Mouse (Mus musculus): Measurements from ENCODE around the gene Rpap3.

The Rpap3 gene

DNA sequence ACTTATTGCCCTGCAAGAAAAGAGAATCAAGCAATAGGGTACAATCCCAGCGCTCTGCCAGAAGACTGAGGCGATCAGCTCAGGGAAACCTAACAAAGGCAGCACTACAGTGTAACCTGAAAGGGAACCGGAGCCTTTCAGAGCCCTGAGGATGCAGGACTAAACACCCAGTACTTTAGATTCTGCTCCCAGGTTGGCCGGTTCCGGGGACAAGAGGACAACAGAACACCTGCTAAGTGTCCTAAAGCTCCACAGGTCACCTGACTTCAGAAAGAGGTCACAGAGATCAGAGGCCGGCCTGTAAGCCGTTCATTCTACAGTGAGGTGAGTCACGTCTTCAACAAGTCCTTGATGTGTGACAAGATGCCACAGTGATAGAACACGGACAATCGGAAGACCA lies 9.0 kb downstream of the Rpap3 start:
- no peak for DNase-seq (ENCODE audit: low read depth, low spot score)

DNA sequence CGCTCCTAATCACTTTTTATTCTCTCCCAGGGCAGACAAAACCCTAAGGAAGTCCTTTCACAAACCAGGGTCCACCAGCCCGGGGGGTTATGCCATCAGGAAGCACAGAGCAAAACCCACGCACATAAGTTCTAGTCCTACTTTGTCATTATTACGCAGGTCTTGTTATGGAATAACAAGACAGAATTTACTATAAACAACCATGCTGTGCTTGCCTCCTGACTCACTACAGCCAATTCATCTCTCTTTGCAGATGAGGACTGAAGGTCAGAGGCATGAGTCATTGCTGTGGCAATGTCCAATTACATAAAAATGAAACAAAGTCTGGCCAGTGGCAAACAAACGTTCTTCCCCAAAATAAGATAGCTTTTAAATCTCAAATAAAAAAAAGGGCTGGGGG lies 12.2 kb downstream of the Rpap3 start:
- DNase-seq (ENCODE audit: low read depth, low spot score) = no peak

DNA sequence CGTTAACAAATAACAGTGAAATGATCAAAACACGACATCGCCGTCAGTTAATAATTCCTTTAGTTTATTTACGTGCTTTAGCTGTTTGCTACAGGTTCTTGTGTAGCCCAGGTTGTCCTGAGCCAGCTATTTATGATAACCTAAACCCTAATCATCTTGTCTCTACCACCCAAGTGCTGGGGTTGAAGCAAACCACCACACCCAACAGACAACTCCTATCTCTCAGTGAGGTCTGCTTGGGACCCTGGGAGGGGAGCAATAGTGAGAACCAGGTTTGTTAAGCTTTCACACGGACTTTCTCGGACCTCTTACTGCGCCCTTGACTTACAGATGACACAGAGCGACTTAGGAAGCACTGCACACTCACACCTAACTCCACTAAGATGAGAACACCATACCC lies 21.5 kb downstream of the Rpap3 start:
- no peak for DNase-seq (ENCODE audit: low read depth, low spot score)

DNA sequence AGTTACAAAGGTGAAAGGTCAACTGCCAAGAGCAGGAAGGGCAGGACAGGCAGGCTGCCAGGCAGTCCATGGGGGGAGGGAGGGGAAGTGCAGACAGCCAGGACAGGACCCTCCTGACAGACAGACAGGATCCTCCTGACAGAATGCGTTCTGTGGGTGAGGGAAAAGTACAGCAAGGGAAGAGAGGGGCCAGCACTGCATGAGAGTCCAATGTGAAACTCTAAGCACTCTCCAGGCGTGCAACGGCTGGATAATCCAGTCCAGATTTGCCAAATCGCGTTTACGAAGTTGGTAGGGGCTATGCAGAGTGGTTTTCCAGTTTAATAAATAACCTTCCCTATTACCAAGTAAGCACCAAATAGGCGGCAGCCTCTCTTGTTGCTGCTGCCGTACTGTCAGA lies 23.6 kb downstream of the Rpap3 start:
- no peak for DNase-seq (ENCODE audit: low read depth, low spot score)

DNA sequence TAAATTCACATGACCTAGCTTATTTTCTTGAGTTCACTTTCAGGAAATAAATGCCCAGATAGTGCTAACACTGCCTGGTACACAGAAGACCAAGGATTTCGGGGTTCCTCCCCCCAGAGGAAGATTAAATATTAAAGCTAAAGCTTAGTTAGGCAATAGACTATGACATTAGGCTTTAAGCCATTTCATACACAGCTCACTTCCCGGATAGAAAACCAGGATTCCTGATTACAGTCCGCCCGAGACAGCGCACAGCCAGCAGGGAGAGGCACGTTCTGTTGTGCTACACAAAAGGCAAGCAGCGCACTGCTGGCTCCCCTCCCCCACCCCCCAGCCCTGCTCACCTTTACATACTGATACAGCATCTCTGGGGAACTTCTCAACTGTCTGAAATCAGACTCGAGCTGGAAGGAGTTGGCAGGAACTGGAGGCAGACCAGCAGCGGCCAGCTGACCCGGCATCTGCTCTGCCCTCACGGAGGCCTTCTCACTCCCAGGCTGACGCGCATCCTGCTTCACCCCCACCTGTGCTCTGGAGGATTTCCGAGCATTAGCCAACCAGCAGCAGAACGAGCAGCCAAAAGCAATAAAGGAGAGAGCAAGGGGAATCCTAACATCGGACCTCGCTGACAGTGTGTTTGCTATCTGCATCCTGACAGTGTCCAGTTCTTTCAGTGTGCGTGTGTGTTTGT lies 25.5 kb downstream of the Rpap3 start:
- DNase-seq (ENCODE audit: low read depth, low spot score) = peak; percentile 68

DNA sequence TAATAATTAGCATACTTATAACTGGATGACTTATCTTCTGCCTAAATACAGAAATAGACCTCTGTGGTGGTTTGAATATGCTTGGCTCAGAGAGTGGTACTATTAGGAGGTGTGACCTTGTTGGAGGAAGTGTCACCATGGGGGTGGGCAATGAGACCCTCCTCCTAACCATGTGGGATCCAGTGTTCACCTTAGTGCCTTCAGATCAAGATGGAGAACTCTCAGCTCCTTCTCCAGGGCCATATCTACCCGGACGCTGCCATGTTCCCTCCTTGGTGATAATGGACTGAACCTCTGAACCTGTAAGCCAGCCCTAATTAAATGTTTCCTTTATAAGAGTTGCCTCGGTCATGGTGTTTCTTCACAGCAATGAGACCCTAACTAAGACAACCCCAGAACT lies 28.3 kb downstream of the Rpap3 start:
- DNase-seq (ENCODE audit: low read depth, low spot score) = no peak

DNA sequence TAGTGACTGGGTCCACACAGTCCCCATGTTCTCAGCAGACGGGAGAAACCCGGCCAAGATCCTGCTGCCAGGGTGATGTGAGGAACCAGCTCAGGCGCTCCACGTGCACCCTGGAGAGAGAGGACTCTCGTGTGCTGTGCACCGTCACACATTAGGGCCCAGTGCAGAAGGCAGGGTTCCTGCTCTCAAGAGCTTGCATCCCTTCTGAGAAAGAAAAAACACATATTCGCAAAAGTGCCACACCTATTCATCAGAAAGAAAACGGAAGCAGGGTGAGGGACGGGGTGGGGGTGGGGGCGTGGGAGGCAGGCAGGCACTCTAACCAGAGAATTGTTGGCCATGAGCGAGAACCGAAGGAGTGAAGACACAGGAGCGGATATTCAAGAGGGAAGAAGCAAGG lies 29.7 kb downstream of the Rpap3 start:
- no peak for DNase-seq (ENCODE audit: low read depth, low spot score)

DNA sequence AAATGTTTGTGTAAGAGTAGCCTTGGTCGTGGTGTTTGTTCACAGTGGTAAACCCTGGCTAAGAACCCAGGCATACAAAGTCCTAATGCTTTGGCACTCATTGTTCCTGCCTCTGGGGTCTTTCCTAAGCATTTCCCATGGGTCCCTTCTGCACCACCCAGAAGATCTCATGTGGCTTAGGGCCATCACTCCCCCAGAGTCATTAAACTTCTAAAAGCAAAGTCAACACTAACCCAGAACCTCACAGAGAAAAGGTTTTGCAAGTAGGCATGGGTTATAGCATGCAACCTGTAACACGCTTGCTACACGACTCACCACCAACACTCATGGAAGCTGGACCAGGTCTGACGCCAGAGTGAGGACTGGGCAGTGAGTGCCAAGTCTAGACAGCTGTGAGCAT lies 31.2 kb downstream of the Rpap3 start:
- no peak for DNase-seq (ENCODE audit: low read depth, low spot score)

DNA sequence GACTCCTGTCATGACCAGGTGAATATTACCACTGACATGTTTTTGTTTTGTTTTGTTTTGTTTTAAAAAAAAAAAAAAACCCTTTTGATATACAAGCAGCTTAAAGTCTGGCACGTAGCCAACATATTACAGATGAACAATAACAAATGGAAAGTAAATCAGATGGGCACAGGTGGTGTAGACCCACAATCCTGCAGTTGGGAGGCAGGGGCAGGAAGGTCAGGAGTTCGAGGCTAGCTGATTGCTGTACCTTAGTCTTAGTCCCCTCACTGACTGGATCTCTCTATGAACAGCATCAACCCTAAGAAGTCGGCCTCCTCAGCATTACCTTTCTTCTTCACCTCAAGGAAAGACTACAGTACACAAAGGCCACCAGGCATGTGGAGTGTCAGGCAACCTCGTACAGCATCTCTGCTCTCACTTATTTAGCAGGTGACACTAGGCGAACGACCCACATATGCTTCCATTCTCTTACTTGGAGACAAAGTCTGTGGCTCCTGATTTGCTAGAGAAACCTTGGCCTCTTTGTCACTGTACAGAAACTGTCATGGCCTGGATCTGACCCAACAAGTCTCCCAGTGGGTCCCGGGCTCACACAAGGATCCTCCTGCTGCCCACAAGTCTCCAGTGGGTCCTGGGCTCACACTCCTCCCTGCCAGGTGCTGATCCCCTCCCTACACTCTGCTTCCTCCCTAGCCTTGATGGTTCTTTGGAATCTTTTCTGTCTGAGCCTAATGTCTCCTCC lies 32.2 kb downstream of the Rpap3 start:
- no peak for DNase-seq (ENCODE audit: low read depth, low spot score)

DNA sequence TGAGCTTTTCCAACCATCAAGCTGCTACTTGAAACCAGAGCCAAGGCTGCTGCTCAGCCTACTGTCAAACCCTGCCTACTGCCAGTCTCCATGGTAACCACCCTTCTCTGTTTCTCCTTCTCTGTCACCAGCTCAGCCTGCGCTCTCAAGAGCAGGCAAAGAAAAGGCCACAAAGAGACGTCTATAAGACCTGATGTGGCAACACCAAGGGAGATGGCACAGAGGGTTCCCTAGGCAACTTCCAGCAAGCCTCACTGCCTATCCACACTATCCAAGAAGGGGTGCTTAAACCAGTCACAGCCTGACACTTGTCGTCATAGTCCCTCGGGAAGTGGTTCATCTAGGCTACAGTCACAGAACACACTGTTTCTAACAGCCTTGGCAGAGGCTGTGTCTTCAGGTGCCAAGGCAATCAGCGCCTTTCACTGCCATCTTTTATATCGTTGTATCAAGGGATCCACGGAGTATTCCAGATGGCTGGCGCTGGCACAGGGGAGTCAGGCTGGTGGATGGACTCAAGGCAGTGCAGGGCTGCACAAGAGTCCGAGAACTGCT lies 33.3 kb downstream of the Rpap3 start:
- peak; percentile 35 for DNase-seq (ENCODE audit: low read depth, low spot score)

DNA sequence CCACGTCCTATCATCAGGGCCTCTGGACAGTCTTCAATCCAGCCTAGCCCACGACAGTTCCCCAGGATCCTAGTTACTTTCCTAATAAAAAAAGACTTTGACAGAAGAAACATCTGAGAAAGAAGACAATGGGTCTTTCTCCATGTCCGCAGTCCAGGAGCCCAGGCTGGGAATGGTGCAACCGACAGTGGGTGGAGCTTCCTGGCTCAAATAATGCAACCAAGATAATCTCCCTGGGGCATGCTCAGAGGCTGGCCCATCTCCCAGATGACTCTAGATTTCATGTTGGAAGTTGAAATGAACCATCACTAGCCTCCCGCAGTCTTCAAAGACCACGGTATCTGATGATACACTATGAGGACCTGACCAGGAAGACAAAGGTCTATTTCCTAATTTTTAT lies 35.1 kb downstream of the Rpap3 start:
- no peak for DNase-seq (ENCODE audit: low read depth, low spot score)

DNA sequence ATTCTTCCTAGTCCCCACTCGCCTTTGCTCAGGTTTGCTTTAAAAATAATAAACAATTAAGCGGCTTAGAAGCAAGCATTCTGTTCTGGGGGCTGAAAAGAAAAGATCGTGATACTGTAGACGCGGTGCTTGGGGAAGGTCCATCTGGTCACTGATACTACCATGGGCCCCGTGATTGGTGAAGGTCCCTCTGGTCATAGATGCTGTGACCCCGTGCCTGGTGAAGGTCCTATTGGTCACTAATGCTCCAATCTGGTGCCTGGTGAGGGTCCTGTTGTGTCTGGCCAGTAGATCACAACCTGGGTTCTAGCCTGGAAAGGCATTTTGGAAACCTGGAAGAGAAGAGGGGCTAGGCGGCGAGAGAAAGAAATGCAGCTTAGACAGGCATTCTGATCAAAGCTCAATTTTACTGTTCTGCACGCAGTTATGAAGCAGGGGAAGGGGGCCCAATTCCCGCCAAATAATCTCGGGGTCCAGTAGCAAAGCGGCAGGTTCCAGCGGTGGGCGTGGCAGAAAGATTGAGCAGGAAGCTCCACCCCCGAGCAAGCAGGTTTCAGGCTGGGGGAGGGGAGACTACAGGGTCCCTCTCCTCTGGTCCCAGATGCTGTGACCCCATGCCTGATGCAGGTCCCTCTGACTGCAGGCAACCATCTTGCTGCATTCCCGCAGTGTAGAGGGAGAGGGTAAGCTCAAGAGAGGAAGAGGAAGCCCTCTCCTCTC lies 37.3 kb downstream of the Rpap3 start:
- peak; percentile 40 for DNase-seq (ENCODE audit: low read depth, low spot score)

DNA sequence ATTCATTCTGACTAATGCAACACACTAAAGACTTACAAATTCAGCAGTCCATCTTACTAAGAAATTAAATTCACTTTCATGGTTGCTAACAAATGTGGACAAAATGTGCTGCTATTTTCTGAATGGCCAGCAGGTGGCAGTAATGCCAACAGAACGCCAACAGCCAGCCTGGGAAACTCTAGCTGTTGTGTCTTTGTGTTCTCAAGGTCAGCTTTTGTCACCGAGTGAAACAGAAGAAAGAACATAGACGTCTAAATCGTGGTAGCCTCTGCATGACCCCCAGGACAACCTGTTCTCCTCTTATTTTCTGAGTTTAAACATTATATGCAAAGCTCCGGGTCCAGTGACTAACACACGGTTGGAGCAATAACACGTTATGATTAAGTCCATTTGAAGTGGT lies 38.2 kb downstream of the Rpap3 start:
- DNase-seq (ENCODE audit: low read depth, low spot score) = peak; percentile 92

DNA sequence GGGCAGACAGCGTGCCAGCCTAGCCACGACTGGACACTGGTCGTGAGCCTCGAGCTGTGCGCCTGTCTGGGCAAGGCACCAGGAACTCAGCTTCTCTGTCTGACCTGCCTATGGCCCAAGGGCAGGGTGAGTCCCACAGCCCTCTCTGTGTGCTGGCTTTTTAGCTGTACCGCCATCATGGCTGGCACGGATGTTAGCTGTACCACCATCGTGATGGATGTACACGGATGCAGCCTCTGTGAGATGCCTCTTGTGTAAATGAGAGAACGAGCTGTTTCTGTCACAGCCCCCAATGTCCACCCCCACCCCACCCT lies 39.2 kb downstream of the Rpap3 start:
- DNase-seq (ENCODE audit: low read depth, low spot score) = no peak

DNA sequence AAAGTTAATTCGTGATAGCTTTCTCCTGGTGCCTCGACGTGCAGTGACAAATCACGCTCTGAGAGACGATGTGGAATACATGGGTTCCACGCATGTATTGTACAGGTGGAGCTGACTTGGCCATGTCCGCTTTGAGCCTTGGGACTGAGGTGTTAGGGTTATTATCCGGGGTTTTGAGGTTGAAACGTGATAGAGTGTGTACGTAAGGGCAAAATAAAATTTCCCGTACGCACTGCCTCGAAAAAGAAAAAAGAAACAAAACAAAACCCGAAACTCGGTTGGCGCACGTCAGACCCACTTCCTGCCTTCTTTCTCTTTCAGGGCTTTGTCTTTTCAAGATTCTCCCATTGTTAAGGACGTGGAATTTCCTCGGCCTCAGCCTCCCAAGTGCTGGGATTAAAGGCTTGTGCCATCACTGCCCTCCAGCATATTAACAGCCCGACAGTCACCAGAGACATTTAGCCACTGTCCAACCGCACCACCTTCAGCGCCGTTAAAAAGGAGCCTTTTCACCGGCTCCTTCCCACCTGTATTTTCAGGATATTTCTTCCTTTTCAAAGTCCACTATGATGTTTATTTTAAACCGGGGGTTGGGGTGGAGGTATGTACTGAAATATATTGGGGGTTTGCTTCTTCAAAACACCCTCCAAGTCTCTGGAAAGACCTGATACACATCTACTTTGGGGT lies 39.7 kb downstream of the Rpap3 start:
- no peak for DNase-seq (ENCODE audit: low read depth, low spot score)

DNA sequence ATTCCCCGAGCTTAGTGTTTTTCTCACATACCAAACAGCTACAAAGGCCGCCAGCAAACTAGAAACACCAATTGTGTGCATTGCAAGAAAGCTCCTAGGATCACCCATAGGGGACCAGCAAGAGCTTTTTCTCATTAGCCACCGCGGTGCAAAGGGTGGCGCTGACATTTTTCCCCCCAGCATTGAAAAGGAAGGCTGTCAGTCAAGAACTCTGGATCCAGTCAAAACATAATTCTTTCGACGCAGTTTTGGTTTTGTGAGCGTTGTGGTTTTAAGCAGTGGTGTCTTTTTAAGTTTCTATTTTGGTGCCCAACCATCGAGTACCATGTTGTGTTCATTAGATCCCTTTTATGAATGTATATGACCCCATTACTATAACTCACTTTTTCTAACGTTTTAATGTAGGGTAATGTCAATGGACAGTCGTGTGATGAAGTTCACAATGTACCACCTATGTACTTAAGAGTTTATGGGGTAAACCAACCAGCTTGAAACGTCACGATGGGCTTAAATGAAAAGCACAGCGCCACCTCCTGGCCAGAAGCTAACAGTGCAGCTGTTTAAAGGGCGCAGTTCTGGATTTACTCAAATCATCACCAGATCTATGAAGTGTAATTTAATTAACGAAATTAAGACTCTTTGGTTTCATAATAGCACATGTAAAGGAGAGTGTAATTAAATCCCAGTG lies 40.5 kb downstream of the Rpap3 start:
- peak; percentile 72 for DNase-seq (ENCODE audit: low read depth, low spot score)

DNA sequence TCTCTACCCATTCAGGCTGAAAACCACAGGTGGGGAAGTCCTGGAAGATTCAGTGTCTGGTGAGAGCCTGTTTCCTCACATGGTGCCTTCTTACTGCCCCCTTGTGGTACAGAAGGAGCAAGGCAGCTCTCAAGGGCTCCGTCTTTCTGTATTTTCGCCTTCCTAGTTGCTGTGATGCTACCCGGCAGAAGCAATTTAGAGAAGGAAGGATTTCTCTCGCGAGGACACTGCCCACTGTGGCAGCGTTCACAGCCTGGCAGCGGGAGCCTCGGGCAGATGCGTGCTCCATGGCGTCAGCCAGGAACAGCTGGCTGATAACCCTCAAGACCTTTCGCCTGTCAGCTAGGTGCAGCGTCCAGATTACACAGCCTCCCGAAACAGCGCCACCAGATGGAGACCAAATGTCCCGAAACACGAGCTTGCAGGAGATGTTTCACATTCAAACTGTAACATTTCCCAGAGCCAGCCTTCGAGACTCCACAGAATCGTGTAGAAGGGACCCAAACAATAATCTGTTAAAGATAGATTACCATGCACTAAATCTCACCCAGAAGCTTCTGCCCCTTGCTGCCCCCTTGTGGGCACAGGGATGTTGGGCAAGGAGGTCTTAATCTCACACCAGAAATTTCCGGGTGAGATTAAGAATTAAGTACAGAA lies 41.7 kb downstream of the Rpap3 start:
- peak; percentile 91 for DNase-seq (ENCODE audit: low read depth, low spot score)

DNA sequence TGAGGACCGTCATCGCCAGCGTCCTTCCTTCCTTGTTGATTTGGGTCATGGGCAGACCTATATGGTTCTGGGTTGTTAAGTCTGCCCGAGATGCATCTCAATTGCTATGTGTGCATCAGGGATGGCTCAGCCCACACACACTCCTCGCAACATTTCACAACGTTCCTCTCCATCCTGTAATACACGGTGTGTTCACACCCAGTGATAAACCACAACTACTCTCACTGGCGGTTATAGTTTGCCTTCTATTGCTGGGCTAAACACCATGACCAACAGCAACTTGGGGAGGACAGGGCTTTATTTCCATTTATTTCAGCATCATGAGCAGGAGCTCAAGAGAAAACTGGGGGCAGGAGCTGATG lies 46.9 kb downstream of the Rpap3 start:
- no peak for DNase-seq (ENCODE audit: low read depth, low spot score)

DNA sequence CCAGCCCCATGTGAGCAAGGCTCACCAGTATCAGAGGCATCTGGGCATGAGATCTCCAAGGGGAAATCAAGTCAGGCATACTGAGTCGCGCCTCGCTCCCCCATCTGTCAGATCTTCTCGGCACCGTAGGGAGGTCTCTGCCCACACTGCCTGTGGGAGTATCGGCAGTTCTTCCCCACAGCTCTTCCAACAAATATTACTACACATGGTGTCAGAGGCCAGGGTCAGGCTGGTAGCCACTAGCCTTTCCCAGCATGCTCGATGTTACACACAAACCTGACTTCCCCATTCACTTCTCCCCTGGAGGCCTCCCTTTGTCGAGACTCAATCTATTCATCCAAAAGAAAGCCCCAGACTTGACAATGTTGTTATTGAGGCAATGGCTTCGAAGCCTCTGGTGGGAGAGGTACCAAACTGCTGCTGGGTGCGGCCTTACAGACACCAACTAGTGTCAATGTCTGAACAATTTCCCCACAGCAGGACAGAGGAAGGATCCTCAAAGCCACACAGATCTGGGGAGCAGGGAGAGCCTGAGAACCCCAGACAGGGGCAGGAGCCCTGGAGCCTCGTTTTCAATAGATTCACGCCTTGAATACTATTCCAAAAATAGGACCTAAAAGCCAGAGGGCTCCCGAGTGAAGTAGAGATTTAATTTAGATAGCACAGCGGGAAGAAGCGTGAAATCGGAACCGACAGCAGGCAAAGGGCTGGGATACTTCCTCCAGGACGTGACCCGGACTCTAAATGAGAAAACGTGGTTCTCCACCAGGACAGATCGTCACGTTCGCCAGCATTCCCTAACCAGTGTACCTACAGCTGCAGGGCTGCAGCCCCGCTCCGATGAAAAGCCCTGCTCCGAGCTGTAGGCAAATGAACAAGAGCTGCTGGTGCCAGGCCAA lies 47.5 kb downstream of the Rpap3 start:
- peak; percentile 37 for DNase-seq (ENCODE audit: low read depth, low spot score)

DNA sequence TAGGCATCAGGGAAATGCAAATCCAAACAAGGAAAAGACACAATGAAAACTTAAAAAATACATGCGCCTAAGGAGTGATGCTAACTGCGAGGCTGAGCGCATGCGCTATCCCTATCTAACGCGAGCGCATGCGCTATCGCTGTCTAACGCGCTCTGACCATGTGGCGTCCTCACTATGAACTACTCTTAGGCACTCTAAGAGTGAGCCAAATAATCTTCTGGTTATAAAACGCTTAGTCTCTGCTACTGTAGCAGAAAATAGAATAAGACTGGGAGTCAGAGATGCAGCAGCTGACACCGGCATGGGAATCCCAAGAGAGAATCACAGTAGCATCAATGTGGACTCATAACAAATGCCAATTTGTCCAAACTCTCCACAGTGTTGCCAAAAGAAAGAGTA lies 48.2 kb downstream of the Rpap3 start:
- DNase-seq (ENCODE audit: low read depth, low spot score) = no peak

All from ZHBTc4 (cell line).